Mouse (Mus musculus) embryo, embryonic 11 days (tissue): ENCODE results near the gene Tfec.
A peak's percentile ranks its signal among the peaks of the same experiment; 100 is the strongest.

Source experiments
- DNase-seq: peaks from one replicate; pipeline ENCODE4 v3.0.0-alpha.2; 2015

Tfec gene

DNA sequence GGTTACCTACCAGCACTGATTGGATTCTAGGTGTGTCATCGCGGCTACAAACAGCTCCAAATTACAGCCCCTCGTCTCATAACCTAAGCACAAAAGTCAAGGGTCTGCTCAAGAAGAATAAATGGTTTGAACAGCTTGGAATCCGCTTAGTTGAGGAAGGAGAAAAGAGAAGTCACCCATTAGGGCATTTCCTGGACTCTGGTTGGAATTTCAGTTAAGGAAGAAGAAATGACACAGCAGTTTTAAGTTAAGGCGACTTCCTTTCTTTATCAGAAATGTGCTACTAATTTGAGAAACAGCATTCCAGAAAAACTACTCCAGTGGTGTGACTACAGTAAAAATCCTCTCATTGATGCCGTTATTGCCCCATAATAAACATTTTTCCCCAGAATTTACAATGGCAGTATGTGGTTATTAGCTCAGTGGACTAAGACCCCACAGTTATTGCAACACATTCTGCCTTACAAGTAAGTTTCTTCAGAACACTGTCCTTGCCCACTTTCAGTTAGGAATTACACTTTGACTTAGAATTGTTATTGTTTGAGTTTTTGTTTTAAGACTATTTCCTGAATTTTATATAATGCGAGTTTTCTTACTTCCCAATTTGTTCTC is at the start of gene Tfec:
TSS of gene Tfec (minus strand) at position 191 of the 612 bp plus-strand sequence.
- DNase-seq = no peak

- peak; percentile 6 for DNase-seq
Measured at GRCm38 (mm10) chr6:16947837-16948236, 49.6 kb upstream of the Tfec start.

DNA sequence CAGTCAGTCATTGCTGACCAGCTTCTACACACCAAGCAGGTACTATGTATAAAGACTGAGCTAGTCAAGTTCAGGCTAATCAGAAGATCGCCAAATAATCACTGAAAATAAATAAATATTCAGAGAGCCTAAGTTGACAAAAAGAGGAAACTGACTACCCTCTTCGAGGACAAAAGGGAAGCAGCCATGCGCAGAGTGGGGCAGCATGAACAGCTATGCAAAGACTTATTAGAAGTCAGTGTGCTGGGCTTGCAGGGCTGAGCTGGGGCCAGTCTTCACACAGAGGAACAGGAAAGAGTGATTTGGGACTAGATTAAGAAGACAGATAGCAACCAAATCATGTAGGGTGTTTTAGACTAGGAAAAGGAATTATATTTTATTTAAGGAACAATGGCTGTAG is 45.3 kb upstream of the Tfec start:
- DNase-seq = no peak

GRCm38 (mm10) chr6:16942433-16942832 is 44.2 kb upstream of the Tfec start:
- DNase-seq = peak; percentile 3

DNA sequence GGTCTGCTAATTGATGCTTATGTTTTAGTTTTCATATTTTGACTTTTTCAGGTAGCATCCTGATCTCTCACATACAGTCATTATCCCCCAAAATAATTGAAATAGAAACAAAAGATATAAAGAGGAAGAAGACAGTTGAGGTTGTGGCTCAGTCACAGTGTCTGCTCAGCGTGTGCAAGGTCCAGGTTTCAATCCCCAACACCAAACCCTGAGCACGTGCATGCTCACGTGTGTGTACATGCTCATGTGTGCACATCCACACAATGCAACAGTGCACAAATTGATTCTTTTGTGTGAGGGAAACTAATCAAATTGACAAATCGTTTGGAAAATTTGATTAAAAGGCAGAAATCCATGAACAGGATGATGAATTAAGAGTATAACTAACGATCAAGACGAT is 32.8 kb upstream of the Tfec start:
- DNase-seq = no peak

DNA sequence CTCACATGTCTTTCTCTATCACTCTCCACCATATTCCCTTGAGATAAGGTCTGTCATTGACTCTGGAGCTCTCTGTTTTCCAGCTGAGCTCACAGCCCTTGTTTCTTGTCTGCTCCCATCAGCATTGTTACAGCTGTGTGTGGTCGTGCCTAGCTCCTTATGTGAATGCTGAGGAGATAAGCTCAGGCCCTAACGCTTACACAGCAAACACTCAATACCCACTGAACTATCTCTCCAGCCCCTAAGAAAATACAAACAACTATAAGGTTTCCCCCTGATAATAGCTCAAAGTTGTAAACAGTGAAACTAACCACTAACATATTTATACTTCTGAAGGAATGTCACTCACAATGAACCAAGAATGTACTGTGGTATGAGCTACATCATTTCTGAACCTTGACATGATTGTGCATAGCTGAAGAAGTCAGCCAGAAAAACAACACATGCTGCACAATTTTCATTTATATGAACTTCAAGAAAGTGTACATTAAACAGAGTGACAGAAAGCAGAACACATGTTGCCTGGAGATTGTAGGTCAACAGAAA is 21.9 kb upstream of the Tfec start:
- no peak for DNase-seq

DNA sequence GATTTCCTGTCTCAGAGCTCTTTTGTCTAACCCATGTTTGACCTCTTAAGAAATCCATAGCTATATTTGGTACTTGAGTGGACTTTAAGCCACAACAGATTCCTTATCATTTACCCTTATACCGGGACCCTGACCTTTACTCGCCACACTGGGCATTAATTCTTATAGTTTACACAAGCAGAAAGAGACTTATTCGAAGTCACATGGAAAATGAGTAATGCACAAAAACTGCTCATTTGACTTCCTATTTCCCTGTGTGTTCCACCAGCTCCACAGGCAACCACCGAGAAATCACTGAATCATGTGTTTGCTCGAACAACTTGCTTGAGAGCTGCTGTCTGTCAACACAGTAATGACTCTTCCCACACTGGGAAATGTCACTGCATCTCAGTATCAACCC is 6.4 kb downstream of the Tfec start:
- no peak for DNase-seq

DNA sequence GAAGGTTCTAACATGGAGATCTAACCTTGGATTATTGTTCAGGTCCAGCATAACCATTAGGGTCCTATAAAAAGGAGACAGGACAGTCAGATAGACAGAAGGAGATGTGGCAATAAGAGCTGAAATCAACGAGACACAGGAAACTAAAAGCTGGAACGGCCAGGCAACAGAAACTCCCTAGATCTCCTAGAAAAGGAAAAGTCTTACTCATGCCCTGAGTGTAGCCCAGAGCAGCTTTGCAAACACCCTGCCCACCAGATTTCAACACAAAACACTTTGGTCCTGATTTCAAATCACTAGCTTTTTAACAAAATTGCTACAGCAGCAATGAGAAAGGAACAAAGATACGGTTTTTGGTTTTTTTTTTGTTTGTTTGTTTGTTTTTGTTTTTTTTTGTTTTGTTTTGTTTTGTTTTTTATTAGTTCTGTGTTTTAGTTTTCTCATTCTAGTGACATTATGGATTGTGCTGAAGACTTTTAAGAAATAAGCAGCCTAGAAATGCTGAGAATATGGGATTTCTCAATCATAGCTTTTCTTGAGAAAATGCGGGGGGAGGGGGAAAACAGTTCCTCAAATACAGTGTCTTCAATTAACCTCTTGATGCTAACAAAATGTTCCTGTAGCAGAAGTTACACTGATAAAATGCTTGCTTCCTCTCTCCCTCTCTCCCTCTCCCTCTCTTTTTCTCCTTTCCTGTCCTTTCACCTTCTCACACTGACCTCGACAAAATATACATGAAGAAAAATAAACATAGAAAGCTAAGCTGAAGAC is 14.5 kb downstream of the Tfec start:
- DNase-seq = no peak

DNA sequence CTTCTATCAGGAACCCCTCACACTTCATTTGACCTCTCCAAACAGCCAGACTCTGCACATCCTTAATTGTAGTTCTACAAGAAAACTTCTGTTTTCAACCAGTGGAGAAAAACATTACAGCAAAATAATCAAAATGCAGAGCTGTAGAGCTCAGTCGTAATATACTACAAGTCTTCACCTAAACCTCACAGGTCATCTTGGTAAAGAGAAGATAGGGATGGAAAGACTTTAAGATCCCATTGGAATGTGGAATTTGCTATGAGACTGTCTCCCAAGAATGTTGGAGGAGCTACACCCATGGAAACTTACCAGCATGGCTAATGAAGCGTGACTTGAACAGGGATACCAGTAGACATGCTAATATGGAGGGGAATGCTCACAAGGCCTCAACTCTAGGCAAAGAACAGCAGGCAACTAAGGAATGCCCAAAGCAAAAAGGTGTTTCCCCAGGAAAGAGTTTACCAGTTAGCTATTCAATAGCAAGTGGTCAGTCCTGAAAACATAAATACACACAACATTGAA is 24.2 kb downstream of the Tfec start:
- DNase-seq = no peak

GRCm38 (mm10) chr6:16870067-16870466 is 28.2 kb downstream of the Tfec start:
- no peak for DNase-seq

DNA sequence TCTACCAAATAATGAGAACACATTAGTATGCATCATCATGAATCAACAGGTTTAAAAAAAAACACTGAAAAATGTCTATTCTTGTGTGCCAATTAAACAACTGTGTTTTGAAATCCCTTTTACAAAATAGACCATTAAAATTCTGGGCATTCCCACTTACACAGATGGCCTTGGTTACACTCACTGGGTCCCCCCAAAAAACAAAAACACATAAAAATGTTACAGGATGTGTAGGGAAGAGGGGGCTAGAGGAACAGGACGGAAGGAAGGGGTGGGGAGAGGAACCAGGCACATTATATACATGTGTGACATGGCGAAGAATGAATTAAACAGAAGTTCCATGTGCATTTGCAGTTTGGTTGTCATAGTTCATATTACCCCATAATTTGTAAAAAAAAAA is 29.9 kb downstream of the Tfec start:
- DNase-seq = no peak

- no peak for DNase-seq
Measured at GRCm38 (mm10) chr6:16862753-16863508, 35.3 kb downstream of the Tfec start.

GRCm38 (mm10) chr6:16862050-16862449 is 36.2 kb downstream of the Tfec start:
- no peak for DNase-seq

DNA sequence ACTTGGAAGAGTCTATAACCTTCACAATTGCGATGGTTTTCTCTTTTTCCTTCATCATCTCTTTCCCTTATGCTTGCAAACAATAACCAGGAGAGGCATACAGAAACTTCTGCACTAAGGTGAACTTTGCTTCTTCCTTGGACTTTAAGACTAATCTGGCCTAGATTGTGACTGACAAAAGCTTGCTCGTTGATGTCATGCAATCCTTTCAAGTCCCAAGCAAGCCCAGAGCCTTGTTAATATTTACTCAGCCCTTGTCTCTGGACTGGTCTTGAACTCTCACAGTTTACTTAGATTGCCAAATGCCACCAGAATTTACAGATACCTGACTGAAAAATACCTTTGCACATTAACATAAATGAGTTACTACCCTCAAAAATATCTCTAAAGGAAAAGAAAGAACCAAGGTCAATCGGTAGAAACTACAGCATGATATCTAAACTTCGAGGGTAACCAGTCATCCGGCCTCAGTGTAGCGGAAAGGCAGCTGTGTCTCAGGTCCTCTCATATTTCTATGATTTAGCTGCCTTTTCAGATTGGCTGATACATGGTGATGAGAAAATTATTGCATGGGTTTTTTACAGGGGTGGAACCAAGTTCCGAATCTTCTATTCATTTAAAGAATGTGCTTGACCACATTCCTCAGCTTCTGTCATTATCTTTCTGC is 42.2 kb downstream of the Tfec start:
- no peak for DNase-seq

- DNase-seq = no peak
Measured at GRCm38 (mm10) chr6:16854977-16855376, 43.3 kb downstream of the Tfec start.

DNA sequence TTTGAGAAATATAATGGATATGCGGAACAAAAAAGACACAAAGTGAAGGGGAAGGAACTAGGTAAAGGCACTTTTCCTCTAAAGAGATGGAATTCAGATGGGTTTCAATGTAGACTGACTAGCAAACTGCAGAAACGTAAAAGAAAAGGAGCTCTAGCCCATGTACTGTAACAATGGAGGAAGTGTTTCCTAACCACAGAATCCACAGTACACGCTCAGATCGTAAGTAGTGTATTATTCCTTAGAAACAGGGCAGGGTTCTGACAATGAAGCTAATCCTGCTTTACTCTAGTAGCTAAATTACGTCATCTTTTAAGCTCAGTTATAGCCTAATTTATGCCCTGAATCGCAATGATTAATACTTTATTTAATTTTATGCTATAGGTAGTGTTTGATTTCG is 51.7 kb downstream of the Tfec start:
- DNase-seq = no peak

DNA sequence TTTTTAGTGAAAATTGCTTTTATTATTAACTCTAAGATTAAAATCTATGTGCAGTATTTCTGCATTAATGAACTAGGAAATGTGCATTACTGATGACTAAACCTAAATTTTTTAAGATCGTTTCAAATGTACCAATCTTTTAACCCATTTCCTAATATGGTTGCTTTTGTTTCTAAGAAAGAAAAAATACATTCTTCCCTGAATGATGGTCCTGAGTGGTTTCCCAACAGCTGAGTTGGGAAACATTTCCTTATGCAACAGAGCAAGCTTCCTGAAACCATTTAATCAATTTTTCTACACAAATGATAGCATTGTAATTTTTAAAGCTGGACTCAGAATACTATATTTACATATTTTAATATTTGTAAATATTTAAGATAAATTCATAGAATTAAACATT is 62.6 kb downstream of the Tfec start:
- DNase-seq = no peak

DNA sequence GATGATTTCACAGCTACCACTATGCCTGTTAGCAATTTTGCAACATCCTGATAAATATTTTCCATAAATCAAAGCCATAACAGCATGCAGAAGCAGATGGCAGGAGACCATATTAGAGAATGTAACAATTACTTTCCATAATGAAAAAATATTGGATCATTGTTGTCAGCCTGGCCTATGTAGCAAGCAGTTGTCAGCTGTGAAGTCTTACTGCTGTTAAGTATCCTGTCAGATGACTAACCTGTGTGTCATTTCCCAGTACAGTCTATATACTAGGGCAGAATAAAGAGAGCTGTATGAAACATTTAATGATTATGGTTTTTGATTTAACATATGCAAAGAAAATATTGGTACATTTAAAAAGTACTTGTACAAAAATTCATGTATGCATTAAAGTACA is 69.9 kb downstream of the Tfec start:
- DNase-seq = no peak

DNA sequence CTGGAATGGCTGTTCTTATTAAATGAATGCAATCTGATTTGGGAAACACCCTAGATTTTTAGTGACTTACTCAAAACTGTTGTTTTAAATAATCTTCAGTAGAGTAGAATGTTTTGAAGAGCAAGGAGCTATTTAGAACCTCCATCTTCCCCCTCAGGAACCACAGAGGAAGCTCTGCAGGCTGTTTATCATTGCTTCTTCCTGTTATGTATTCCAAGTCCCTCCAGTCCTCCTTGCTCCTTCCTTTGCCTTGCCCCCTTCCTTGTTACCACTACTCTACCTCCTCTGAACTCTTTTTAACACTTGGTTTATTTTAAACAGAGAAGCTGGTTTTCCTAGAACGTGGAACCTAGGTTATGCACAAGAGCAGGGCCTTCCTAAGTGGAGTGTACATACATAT is 76.3 kb downstream of the Tfec start:
- DNase-seq = no peak

- no peak for DNase-seq
Measured at GRCm38 (mm10) chr6:16806302-16806701, 91.9 kb downstream of the Tfec start.

DNA sequence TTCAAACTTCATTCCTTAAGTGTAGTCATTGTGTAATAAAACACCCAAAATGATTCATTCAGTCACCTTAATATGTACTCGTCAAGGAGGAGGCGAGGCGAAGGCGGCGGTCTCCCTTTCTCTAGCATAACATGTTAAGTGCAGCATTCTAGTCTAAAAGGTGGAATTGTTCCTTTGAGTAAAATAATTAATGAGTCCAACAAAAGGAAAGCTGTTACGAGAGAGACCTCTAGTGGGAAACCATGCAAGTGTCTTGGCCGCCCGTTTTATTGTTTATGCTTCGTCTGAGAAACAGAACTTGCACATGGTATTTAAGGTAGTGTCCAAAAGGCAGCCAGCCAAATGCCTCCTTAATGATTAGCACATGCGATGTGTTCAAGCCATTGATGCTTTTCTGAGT is 100.6 kb downstream of the Tfec start:
- DNase-seq = peak; percentile 81

GRCm38 (mm10) chr6:16796914-16797313 is 101.3 kb downstream of the Tfec start:
- DNase-seq = no peak

- DNase-seq = peak; percentile 32
Measured at GRCm38 (mm10) chr6:16794036-16794435, 104.2 kb downstream of the Tfec start.
